Mouse (Mus musculus): ENCODE data around the gene Gm10553. TPM values are rescaled to one million over a fixed set of nuclear protein-coding genes. Genes with fewer than 3 reads are reported as not detected.
"Not testable (repeated sequence)": the region's sequence is repeated elsewhere in the genome, so short reads cannot be mapped to it uniquely, and the experiment has no call there.

The Gm10553 gene
- polyA plus RNA-seq, 1 experiment from 2014 or later: not detected

DNA sequence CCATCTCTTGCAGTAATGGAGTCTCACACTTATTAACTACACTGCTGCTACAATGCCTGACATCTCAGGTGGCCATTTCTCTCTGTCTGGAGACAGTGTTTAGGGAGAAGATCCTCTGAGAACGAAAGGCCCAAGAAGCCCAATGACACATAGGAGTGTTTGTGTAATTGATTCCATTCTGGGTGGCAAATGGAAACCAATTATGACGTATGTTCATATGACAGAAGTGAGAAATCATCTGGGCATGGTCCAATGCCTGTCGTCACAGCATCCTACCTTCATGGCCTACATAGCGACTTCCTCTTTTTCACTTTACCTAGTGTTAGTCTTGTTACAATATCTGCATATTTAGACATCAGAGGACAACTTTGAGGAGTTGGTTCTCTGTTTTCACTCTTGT is 1.8 kb downstream of the Gm10553 start:
- not testable (repeated sequence) for H3K9me3 ChIP-seq (replicated peaks; ENCODE audit: control insufficient read depth, low read length); H3K36me3 ChIP-seq (replicated peaks; ENCODE audit: control insufficient read depth, insufficient read depth, low read depth, low read length); H3K27me3 ChIP-seq (ENCODE audit: control insufficient read depth, insufficient read depth, low read length); H3K27ac ChIP-seq (replicated peaks; ENCODE audit: low read depth, low read length); H3K4me2 ChIP-seq (ENCODE audit: low read depth, low read length); DNase-seq (ENCODE audit: low spot score); H3K4me1 ChIP-seq (ENCODE audit: control insufficient read depth, insufficient read depth, low read length); H3K9ac ChIP-seq (replicated peaks; ENCODE audit: low read length); ATAC-seq (replicated peaks; ENCODE audit: insufficient number of reproducible peaks, low FRiP score, low TSS enrichment, low read depth); H3K4me3 ChIP-seq (ENCODE audit: low read depth, low read length)
- 86% methylated on average over 4 of the region's 4 CpGs for WGBS

DNA sequence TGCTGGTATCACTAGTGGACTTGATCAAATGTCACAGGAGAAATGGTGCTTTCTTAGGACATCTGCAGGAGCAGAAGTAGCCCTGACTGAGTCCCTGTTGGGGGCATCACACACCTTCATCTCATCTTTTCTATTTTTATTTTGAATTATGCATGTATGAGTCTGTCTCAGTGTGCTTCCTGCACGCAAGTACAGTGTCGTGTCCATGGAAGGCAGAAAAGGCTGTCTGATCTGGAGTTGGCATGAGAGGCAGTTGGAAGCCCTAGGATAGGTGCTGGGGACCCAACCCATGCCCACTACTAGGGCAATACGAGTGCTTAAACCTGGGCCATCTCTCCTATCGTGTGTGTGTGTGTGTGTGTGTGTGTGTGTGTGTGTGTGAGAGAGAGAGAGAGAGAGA is 5.4 kb downstream of the Gm10553 start:
- ATAC-seq (replicated peaks; ENCODE audit: insufficient number of reproducible peaks, low FRiP score, low TSS enrichment, low read depth); H3K27me3 ChIP-seq (ENCODE audit: control insufficient read depth, insufficient read depth, low read length); H3K9ac ChIP-seq (replicated peaks; ENCODE audit: low read length); H3K36me3 ChIP-seq (replicated peaks; ENCODE audit: control insufficient read depth, insufficient read depth, low read depth, low read length); H3K4me3 ChIP-seq (ENCODE audit: low read depth, low read length); H3K9me3 ChIP-seq (replicated peaks; ENCODE audit: control insufficient read depth, low read length); DNase-seq (ENCODE audit: low spot score); H3K4me2 ChIP-seq (ENCODE audit: low read depth, low read length); H3K27ac ChIP-seq (replicated peaks; ENCODE audit: low read depth, low read length); H3K4me1 ChIP-seq (ENCODE audit: control insufficient read depth, insufficient read depth, low read length): not testable (repeated sequence)
- WGBS: 81% methylated on average over 3 of the region's 4 CpGs

DNA sequence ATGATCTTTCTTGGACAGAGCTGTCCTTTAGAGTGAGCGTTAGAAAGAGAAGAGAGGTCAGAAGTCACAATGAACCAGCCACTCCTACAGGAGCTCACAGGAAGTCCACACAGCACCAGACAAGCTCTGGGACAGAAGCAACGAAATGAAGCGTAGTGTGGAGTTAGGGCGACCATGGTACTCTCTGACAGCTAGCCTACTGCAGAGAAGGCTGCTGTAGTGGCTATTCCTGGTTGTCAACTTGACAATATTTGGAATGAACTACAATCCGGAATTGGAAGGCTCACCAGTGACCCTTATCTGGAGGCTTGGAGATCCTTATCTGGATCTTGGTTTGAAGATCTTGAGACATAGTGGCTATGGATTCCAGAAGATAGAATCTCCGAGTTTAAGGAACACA is 6.0 kb downstream of the Gm10553 start:
- not testable (repeated sequence) for H3K36me3 ChIP-seq (replicated peaks; ENCODE audit: control insufficient read depth, insufficient read depth, low read depth, low read length); DNase-seq (ENCODE audit: low spot score); H3K4me3 ChIP-seq (ENCODE audit: low read depth, low read length); ATAC-seq (replicated peaks; ENCODE audit: insufficient number of reproducible peaks, low FRiP score, low TSS enrichment, low read depth); H3K9ac ChIP-seq (replicated peaks; ENCODE audit: low read length); H3K4me1 ChIP-seq (ENCODE audit: control insufficient read depth, insufficient read depth, low read length); H3K27ac ChIP-seq (replicated peaks; ENCODE audit: low read depth, low read length); H3K9me3 ChIP-seq (replicated peaks; ENCODE audit: control insufficient read depth, low read length); H3K27me3 ChIP-seq (ENCODE audit: control insufficient read depth, insufficient read depth, low read length); H3K4me2 ChIP-seq (ENCODE audit: low read depth, low read length)
- 72% methylated on average over 5 of the region's 6 CpGs for WGBS

DNA sequence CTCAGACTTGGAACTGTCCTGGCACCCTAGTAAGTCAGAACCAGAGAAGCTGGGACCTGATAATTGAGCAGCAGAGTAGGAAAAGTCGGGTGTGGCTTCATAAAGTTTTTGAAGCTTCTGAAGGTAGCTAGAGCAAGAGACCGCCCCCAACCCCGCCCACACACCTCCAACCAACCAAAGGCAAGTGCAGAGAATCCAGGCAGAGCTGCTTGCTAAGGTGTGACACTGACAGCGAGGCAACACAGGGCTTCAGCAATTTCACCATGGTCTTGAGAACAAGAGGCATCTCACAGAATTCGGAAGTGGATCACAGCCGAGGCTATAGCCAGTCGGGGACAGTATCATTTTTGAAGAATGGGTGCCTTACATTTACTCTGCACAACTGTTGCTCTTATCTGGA is 9.8 kb downstream of the Gm10553 start, which contains the start of gene A530032D15Rik:
Gene A530032D15Rik, minus strand, starts transcription at position 101 of the 400 bp plus-strand sequence.
- H3K9me3 ChIP-seq (replicated peaks; ENCODE audit: control insufficient read depth, low read length); H3K27ac ChIP-seq (replicated peaks; ENCODE audit: low read depth, low read length); ATAC-seq (replicated peaks; ENCODE audit: insufficient number of reproducible peaks, low FRiP score, low TSS enrichment, low read depth); H3K4me2 ChIP-seq (ENCODE audit: low read depth, low read length); H3K4me1 ChIP-seq (ENCODE audit: control insufficient read depth, insufficient read depth, low read length); H3K9ac ChIP-seq (replicated peaks; ENCODE audit: low read length); H3K36me3 ChIP-seq (replicated peaks; ENCODE audit: control insufficient read depth, insufficient read depth, low read depth, low read length); H3K27me3 ChIP-seq (ENCODE audit: control insufficient read depth, insufficient read depth, low read length); H3K4me3 ChIP-seq (ENCODE audit: low read depth, low read length); DNase-seq (ENCODE audit: low spot score): not testable (repeated sequence)
- no CpG with 5 or more reads among the region's 7 CpGs for WGBS

DNA sequence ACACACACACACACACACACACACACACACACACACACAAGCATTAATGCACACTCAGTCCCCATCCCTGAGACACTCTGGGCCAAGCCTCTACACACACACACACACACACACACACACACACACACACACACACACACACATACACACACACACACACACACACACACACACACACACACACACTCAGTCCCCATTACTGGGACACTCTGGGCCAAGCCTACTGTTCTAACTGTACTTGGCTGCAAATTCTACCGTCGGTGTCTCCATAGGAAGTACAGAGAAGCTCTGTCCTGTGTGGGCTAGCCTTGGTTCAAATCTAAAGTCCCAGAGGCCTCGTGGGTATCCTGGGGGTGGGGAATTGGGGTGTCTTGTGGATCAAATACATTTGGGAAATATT is 10.9 kb downstream of the Gm10553 start:
- 85% methylated on average over 2 of the region's 3 CpGs for WGBS
- not testable (repeated sequence) for H3K4me1 ChIP-seq (ENCODE audit: control insufficient read depth, insufficient read depth, low read length); H3K27me3 ChIP-seq (ENCODE audit: control insufficient read depth, insufficient read depth, low read length); H3K4me2 ChIP-seq (ENCODE audit: low read depth, low read length); H3K36me3 ChIP-seq (replicated peaks; ENCODE audit: control insufficient read depth, insufficient read depth, low read depth, low read length); H3K9ac ChIP-seq (replicated peaks; ENCODE audit: low read length); H3K9me3 ChIP-seq (replicated peaks; ENCODE audit: control insufficient read depth, low read length); DNase-seq (ENCODE audit: low spot score); H3K4me3 ChIP-seq (ENCODE audit: low read depth, low read length); ATAC-seq (replicated peaks; ENCODE audit: insufficient number of reproducible peaks, low FRiP score, low TSS enrichment, low read depth); H3K27ac ChIP-seq (replicated peaks; ENCODE audit: low read depth, low read length)

DNA sequence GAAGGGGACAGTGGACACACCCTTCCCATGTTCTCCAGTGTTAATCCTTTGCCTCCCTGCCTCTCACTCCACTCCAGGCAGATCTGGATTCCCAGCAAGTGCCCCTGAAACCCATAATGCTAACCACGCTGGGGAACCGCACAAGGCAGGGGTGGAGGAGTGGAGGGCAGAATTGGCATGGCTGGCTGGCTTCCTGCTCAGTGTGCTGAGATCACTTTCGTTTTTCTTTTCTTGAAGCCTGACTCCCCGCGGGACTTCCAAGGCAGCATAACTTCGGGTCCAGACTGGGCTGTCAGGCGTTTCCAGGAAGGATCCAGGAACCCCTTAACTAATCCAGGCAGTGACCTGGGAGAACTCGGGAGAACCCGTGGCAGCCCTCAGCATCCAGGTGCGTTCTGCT is 11.6 kb downstream of the Gm10553 start:
- WGBS: 72% methylated on average over 9 of the region's 10 CpGs
- H3K4me3 ChIP-seq (ENCODE audit: low read depth, low read length); ATAC-seq (replicated peaks; ENCODE audit: insufficient number of reproducible peaks, low FRiP score, low TSS enrichment, low read depth); H3K9ac ChIP-seq (replicated peaks; ENCODE audit: low read length); H3K36me3 ChIP-seq (replicated peaks; ENCODE audit: control insufficient read depth, insufficient read depth, low read depth, low read length); H3K27me3 ChIP-seq (ENCODE audit: control insufficient read depth, insufficient read depth, low read length); H3K27ac ChIP-seq (replicated peaks; ENCODE audit: low read depth, low read length); H3K4me1 ChIP-seq (ENCODE audit: control insufficient read depth, insufficient read depth, low read length); H3K4me2 ChIP-seq (ENCODE audit: low read depth, low read length); DNase-seq (ENCODE audit: low spot score); H3K9me3 ChIP-seq (replicated peaks; ENCODE audit: control insufficient read depth, low read length): not testable (repeated sequence)

DNA sequence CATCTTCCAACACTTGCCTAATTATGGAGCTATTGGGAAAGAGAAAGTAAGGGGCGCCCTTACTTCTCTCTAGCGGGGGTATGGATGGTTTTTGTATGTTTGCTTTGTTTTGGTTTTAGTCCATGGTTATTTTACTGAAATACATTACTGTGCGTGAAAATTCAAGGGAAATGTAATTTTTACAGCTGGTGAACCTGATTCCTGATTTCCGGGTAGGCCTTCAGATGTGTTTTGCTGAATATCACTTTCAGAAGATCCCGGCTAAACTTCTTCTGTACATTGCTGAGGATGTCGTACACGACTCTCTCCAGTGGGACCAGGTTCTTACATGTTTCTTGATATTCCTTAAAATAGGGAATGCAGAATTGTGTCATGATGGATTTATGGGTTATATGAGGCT is 12.3 kb downstream of the Gm10553 start:
- not testable (repeated sequence) for H3K4me2 ChIP-seq (ENCODE audit: low read depth, low read length); H3K9me3 ChIP-seq (replicated peaks; ENCODE audit: control insufficient read depth, low read length); H3K9ac ChIP-seq (replicated peaks; ENCODE audit: low read length); H3K27ac ChIP-seq (replicated peaks; ENCODE audit: low read depth, low read length); ATAC-seq (replicated peaks; ENCODE audit: insufficient number of reproducible peaks, low FRiP score, low TSS enrichment, low read depth); H3K36me3 ChIP-seq (replicated peaks; ENCODE audit: control insufficient read depth, insufficient read depth, low read depth, low read length); H3K4me3 ChIP-seq (ENCODE audit: low read depth, low read length); H3K27me3 ChIP-seq (ENCODE audit: control insufficient read depth, insufficient read depth, low read length); DNase-seq (ENCODE audit: low spot score); H3K4me1 ChIP-seq (ENCODE audit: control insufficient read depth, insufficient read depth, low read length)
- WGBS: 84% methylated on average over 7 of the region's 7 CpGs

DNA sequence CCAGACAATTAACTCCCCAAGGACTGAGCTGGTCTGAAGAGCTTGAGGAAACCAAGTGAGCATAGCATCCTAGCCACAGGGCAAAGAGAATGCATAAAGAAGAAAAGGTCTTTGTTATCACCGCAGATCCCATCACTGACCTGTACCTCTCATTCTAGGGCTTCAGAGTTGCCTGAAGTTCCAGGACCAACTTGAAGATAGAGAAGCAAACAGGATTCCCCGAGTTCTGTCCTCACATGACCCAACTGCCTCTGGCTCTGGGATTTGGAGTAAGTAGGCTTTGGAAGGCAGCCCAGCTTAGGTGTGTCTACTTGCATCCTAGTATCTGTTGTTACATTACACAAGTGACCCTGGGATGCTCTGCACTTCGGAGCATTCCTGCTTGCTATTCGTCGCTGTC is 12.9 kb downstream of the Gm10553 start:
- H3K27ac ChIP-seq (replicated peaks; ENCODE audit: low read depth, low read length); ATAC-seq (replicated peaks; ENCODE audit: insufficient number of reproducible peaks, low FRiP score, low TSS enrichment, low read depth); H3K9me3 ChIP-seq (replicated peaks; ENCODE audit: control insufficient read depth, low read length); DNase-seq (ENCODE audit: low spot score); H3K9ac ChIP-seq (replicated peaks; ENCODE audit: low read length); H3K36me3 ChIP-seq (replicated peaks; ENCODE audit: control insufficient read depth, insufficient read depth, low read depth, low read length); H3K27me3 ChIP-seq (ENCODE audit: control insufficient read depth, insufficient read depth, low read length); H3K4me2 ChIP-seq (ENCODE audit: low read depth, low read length); H3K4me3 ChIP-seq (ENCODE audit: low read depth, low read length); H3K4me1 ChIP-seq (ENCODE audit: control insufficient read depth, insufficient read depth, low read length): not testable (repeated sequence)
- 71% methylated on average over 2 of the region's 5 CpGs for WGBS

All from embryonic facial prominence, embryonic 11.5 days (tissue).